In genomic region chr9:74952756-74953247, GRCm38 (mm10) we compare ENCODE assay signal across 7 mouse cellular contexts. TPM values are rescaled to one million over a fixed set of nuclear protein-coding genes. Genes with fewer than 3 reads are reported as not detected.
DNase-seq lines count a peak whose midpoint lies in the region; ATAC-seq lines count a peak whose summit lies in the region.

Fam214a (plus strand) TSS chr9:74952884.

- WGBS in limb, embryonic 11.5 days, result 0% methylated on average over 36 of the region's 59 CpGs
- WGBS in midbrain, embryonic 14.5 days, result under 1% methylated on average over 59 of the region's 59 CpGs

- peak within 1 kb of the TSS; percentile 69 for H3K27ac ChIP-seq in limb, embryonic 11.5 days (replicated peaks; ENCODE audit: low read depth, low read length)
- H3K27ac ChIP-seq in midbrain, embryonic 14.5 days (replicated peaks; ENCODE audit: low read depth, low read length), result peak within 1 kb of the TSS; percentile 95

- H3K4me3 ChIP-seq in limb, embryonic 11.5 days (ENCODE audit: low read depth, low read length), result peak within 1 kb of the TSS; percentile 84
- H3K4me3 ChIP-seq in midbrain, embryonic 14.5 days (replicated peaks; ENCODE audit: low read depth, low read length), result peak within 1 kb of the TSS; percentile 85

- H3K4me2 ChIP-seq in limb, embryonic 11.5 days (ENCODE audit: low read depth, severe bottlenecking), result peak within 1 kb of the TSS; percentile 85
- H3K4me2 ChIP-seq in midbrain, embryonic 14.5 days (ENCODE audit: low read length), result peak within 1 kb of the TSS; percentile 84

- ATAC-seq in limb, embryonic 11.5 days (ENCODE audit: insufficient number of reproducible peaks, low FRiP score, low TSS enrichment, low read depth), result peak; percentile 96
- peak; percentile 96 for ATAC-seq in midbrain, embryonic 14.5 days (ENCODE audit: low FRiP score, low TSS enrichment)

- H3K9me3 ChIP-seq in limb, embryonic 11.5 days (ENCODE audit: control insufficient read depth, low read length), result no peaks in the 10 kb centered on the region
- H3K9me3 ChIP-seq in midbrain, embryonic 14.5 days (ENCODE audit: control insufficient read depth, low read length), result no peaks in the 10 kb centered on the region

- no peaks in the 10 kb centered on the region for H3K27me3 ChIP-seq in limb, embryonic 11.5 days (ENCODE audit: control insufficient read depth, insufficient read depth, low read length)
- no peaks in the 10 kb centered on the region for H3K27me3 ChIP-seq in midbrain, embryonic 14.5 days (ENCODE audit: control insufficient read depth, insufficient read depth, low read length)

- H3K4me1 ChIP-seq in limb, embryonic 11.5 days (ENCODE audit: control insufficient read depth, insufficient read depth, low read length), result 0 out of 2 replicates have a peak, but pooled peaks cover 3% of the 10 kb centered on the region
- peaks cover 17% of the 10 kb centered on the region for H3K4me1 ChIP-seq in midbrain, embryonic 14.5 days (ENCODE audit: control insufficient read depth, insufficient read depth, low read length)

- peak within 1 kb of the TSS; percentile 77 for H3K9ac ChIP-seq in limb, embryonic 11.5 days (ENCODE audit: low read length)
- H3K9ac ChIP-seq in midbrain, embryonic 14.5 days (replicated peaks; ENCODE audit: low read length), result peak within 1 kb of the TSS; percentile 95

- H3K36me3 ChIP-seq in limb, embryonic 11.5 days (ENCODE audit: control insufficient read depth, insufficient read depth, low read length), result no peaks in the 10 kb centered on the region
- H3K36me3 ChIP-seq in midbrain, embryonic 14.5 days (ENCODE audit: control insufficient read depth, insufficient read depth, low read length), result peaks cover 6% of the 10 kb centered on the region; the same call in 1 of the 2 replicates

- DNase-seq in adrenal gland, postnatal 10 days, result peak; percentile 97
- peak; percentile 94 for DNase-seq in embryo, embryonic 9.5 days (ENCODE audit: extremely low spot score)
- DNase-seq in heart, adult 11 months, result peak; percentile 100
- peak; percentile 94 for DNase-seq in kidney, adult 18-20 months
- DNase-seq in limb, embryonic 11.5 days (ENCODE audit: low spot score), result peak; percentile 95
- peak; percentile 97 for DNase-seq in midbrain, embryonic 14.5 days
- DNase-seq in spleen, adult 18-20 months, result peak; percentile 84 to 88

RNA-seq across cellular contexts. Expression of gene Fam214a, which starts in this region (rescaled TPM):
- 10 to 100 TPM; 76.1 to 81.3 TPM for total RNA-seq in adrenal gland, postnatal 10 days (2021)
- polyA plus RNA-seq in limb, embryonic 11.5 days (2014; fragmentation: Nextera tagmentation; extraction: Ambion mirVana), result 6.9 and 7.6 TPM in 2 replicates
- 26.0 and 35.9 TPM in 2 replicates for polyA plus RNA-seq in midbrain, embryonic 14.5 days (2014; fragmentation: Nextera tagmentation; extraction: Ambion mirVana)

Comparison
In these comparisons a context has a peak if more than half of its experiments do, and no peak if none do; other contexts are left out.
1. Peak in every context shown above with its lines: DNase-seq, ATAC-seq, H3K4me3 ChIP-seq and H3K27ac ChIP-seq.